Mouse (Mus musculus) cerebellum, postnatal 10 days (tissue): ENCODE results near the gene Oxct2b.
A peak's percentile ranks its signal among the peaks of the same experiment; 100 is the strongest.
"Not testable (repeated sequence)": the region's sequence is repeated elsewhere in the genome, so short reads cannot be mapped to it uniquely, and the experiment has no call there.

Source experiments
- DNase-seq, 2 experiments: peaks; one replicate each; pipeline ENCODE4 v3.0.0; 2021; ENCODE audit warnings: mixed read lengths in 2 of 2

The Oxct2b gene

DNA sequence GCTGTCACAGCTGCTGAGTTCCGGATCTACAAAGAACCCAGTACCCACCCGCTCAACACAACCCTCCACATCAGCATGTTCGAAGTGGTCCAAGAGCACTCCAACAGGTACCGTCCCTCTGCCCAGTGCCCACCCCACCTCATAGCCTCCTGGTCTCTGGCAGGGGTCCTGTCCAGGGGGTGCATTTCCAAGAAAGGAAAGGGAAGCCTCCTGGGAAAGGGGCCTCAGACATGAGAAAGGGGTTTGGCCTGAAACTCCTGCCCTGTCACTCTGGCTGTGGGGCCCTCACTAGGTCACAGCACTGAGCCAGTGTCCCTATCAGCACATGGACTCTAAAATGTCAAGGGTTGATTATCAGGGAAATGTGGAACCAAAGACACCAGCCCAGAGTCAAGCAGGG lies 1.4 kb upstream of the Oxct2b start:
- not testable (repeated sequence) for DNase-seq

DNA sequence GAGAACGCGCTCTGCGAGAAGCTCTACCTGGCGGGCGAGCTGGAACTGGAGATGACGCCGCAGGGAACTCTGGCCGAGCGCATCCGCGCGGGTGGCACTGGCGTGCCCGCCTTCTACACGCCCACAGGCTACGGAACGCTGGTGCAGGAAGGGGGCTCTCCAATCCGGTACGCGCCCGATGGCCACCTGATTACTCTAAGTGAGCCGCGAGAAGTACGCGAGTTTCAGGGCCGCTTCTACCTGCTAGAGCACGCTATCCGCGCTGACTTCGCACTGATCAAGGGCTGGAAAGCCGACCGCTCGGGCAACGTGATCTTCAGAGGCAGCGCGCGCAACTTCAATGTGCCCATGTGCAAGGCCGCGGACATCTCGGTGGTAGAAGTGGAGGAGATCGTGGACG lies 574 bp downstream of the Oxct2b start:
- DNase-seq: peak; percentile 40 to 43

DNA sequence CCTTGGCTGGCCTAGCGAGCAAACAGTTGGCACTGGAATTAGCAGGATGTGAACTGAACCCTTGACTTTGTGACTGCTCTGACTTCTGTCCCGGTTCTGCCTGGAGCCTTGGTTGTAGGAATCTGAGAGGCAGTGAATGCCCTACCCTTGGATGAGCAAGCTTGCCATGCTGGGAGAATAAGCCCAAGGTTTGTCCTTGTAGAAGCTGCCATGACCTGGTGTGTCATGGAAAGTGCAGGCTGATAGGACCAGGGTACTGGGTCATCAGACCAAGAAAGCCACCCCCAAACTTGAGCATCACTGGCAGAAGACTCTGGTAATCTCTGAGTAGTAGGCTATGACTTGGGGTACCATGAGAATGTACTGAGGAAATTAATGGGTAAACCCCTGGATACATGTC lies 5.2 kb downstream of the Oxct2b start:
- no peak for DNase-seq

DNA sequence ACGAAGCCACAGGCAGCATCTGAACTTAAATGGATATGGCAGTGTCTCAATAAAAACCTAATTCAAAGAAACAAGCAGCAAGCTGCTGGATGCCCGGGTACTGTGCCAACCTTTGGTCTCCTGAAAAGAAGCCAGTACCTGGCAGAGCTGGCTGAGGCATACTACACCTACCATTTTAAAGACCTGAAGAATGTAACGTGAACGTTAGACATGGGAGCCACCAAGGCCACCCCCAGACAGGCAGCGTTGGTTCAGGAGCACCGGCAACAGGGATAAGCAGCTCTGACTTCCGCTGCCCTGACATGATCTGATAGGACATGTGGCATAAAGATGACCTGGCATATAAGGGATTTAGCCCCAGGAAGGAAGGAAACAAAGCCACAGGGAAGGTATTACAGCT lies 10.6 kb downstream of the Oxct2b start:
- peak; percentile 72 to 75 for DNase-seq

- peak; percentile 54 to 58 for DNase-seq
Measured at GRCm38 (mm10) chr4:123127051-123127450, 11.0 kb downstream of the Oxct2b start.

GRCm38 (mm10) chr4:123137551-123137950 lies 21.5 kb downstream of the Oxct2b start:
- DNase-seq: no peak

DNA sequence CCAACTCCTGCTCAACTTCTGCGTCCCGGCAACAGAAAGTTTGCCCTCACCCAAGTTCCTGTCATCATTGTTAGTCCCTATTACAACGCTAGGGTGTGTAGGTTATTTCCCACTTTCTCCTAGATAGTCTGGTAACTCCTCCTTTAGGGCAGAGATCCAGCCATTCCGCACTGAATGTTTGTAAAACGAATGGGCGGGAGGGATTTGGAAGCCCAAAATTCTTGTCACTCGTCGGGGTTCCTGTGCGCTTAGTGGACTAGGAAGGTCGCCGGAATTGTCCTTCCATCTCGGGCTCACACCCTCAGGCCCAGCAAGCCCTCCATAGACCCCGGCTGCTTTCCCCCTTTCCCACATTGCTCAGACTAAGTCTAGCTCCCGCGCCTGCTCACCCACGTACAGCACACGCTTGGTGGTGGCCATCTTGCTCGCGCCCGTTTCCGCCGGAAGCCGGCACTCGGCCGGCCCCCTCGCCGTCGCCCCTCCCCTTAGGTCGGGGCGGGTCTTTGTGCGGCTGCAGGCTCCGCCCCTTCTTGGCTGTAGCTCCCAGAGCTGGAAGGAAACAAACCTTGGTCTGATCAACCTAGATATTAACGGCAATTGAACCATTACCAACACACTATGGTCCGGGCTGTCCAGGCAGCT lies 23.6 kb downstream of the Oxct2b start, which contains the start of gene Ppie:
Gene Ppie, minus strand, starts transcription at position 439 of the 642 bp plus-strand sequence.
- peak; percentile 92 to 93 for DNase-seq

DNA sequence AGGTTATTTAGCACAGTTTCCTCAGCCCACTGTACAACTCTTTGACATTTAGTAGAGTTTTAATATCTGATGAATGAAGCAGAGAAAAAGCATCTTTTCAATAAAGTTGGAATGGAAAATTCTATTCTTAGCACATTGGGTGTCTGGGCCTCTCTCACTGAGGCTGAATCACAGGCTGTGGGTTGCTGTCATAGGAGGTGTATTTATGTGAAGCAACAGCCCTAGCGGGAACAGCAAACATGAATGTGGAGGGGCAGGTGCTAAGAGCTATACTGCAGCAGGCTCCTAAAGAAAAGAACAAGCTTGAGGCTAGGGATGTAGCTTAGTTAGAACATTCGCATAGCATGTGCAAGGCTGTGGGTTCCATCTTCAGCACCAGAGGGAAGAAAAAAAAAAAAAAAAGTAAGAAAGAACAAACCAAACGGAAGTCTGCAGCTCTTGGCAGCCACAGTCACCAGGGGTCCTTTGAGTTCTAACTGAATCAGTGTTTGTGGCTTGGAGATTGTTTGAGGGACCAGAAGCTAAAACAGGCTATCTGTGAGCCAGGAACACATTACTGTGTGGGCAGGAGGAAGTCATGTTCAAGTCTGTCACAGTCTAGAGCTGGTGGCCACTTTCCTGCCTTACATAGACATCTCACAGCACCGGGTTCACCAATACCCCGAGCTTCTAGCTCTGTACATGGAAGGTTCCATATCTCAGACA lies 31.5 kb downstream of the Oxct2b start:
- no peak for DNase-seq

DNA sequence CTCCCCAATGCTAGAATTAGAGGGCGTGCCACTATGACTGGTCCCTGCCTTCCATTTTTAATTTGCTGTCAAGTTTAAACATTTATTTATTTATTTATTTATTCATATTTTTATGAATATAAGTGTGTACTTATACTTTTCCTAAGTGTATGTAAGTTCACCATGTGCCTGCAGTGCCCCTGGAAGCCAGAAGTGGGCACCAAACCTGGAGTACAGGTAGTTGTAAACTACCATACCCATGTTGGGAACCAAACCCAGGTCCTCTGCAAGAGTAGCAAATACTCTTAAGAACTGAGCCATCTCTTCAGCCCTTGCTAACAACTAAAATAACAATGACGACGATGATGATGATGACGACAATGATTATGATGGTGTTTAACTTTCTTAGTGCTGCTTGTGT lies 35.9 kb downstream of the Oxct2b start:
- no peak for DNase-seq

GRCm38 (mm10) chr4:123152976-123153375 lies 36.9 kb downstream of the Oxct2b start:
- no peak for DNase-seq

DNA sequence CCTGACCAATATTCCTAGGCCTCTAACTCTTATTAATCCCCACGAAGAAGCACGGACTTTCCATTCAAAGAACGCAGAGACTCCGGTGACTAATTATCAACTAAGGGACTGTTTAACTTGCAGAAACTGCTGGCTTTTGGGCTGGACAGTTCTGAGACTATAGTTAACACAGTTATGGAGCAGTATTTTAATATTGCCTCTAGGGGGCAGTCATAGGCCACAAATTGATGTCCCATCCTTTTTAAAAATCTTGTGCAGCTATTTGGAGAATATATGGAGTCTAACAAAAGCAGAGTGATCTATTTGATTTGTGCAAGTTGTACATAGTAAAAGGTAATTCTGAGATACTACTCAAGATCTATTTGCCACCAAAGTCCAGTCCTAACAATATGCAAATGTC lies 38.9 kb downstream of the Oxct2b start:
- DNase-seq: peak; percentile 59 to 78

GRCm38 (mm10) chr4:123155427-123155826 lies 39.4 kb downstream of the Oxct2b start:
- no peak for DNase-seq

GRCm38 (mm10) chr4:123155840-123156239 lies 39.8 kb downstream of the Oxct2b start:
- DNase-seq: no peak

GRCm38 (mm10) chr4:123160571-123160970 lies 44.5 kb downstream of the Oxct2b start:
- DNase-seq: peak; percentile 57 to 64

DNA sequence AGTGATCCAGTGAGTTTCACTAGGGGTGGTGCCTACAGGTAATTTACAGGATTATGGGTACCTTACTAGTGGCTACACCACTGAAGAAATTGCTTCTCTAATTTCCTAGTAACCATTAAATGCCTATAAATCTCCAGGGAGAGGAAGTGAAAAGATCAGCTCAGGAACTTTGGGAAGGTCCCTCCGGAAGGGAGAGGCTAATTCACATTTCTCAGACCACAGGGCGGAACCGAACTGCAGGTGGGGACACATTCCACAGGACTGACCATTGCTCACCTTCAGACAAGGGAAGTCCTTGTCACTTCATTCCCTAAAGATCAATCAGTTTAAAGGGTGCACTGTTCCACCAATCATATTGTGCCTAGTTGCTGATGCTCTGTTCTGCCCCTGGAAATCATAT lies 45.2 kb downstream of the Oxct2b start:
- DNase-seq: not testable (repeated sequence)

DNA sequence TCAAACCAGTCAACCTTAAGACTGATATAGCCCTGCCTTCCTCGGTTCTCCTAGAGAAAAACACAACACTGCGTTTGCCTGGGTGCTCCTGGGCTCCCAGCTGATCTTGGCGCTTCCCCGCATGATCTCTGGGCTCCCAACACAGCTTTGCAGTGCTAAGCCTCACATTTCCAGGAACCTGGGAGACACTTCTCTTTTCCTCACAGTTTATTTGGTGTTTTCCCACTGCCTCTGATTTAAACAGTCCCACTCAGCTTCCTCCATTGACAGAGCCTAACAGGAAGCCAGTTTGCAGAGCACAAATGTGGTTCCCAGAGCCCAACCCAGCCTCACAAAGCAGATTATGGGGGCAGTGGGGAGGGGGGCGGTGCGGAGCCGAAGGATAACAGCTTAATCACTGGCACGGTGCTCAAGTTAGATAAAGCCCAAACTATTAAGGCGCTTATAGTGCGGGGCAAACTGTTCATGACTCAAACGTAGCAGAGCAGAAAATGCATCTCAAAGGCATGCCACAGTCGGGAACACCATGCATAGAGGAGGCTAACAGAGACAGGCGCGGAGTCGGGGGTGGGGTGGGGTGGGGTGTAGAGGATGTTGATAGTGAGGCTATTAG lies 46.3 kb downstream of the Oxct2b start:
- no peak for DNase-seq

DNA sequence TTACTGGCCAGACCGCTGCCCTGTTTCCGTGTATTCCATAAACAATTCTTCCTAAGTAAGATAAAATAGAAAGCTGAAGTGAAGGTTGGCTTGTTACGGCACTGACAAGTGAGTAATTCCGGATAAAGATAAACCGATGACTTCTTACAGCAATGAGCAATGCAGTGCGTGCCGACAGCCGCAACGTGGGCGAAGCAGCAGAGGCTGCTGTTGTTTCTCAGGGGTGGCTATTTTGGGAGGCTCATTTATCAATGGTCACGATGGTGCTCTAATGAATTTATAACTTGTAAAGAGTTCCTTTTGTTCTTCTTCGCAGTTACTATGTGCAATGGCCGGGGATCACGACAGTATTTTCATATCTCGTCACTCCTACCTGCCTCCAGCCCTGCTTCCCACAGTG lies 48.1 kb downstream of the Oxct2b start:
- DNase-seq: no peak
